Mouse (Mus musculus) gastrocnemius, adult 8-10 months (tissue): ENCODE measurements around the gene Akr1a1. TPM values are rescaled to one million over a fixed set of nuclear protein-coding genes. Genes with fewer than 3 reads are reported as not detected.

Experiments
- DNase-seq, 2 experiments: peaks; one replicate each; pipeline ENCODE4 v3.0.0; 2022; ENCODE audit warnings: low spot score in 2 of 2
- total RNA-seq, 4 experiments: library from RNA; stranded (reverse); gene quantifications; 2 replicates each; pipeline ENCODE4 v1.2.4; 2022

The Akr1a1 gene
- total RNA-seq, 4 experiments from 2014 or later = 187 to 206 (median 199) TPM

GRCm38 (mm10) chr4:116659474-116659873, 8.0 kb upstream of the Akr1a1 start:
- no peak for DNase-seq

- DNase-seq = no peak
Observed at GRCm38 (mm10) chr4:116657971-116658370, 6.5 kb upstream of the Akr1a1 start.

GRCm38 (mm10) chr4:116655658-116656057, 4.2 kb upstream of the Akr1a1 start:
- no peak for DNase-seq

GRCm38 (mm10) chr4:116655100-116655499, 3.6 kb upstream of the Akr1a1 start:
- DNase-seq = no peak

GRCm38 (mm10) chr4:116653228-116653627, 1.7 kb upstream of the Akr1a1 start:
- DNase-seq = no peak

- DNase-seq = no peak
Observed at GRCm38 (mm10) chr4:116651797-116652135, 286 bp upstream of the Akr1a1 start.

GRCm38 (mm10) chr4:116650365-116650764, 1.1 kb downstream of the Akr1a1 start:
- no peak for DNase-seq

GRCm38 (mm10) chr4:116649411-116649810, 2.1 kb downstream of the Akr1a1 start:
- no peak for DNase-seq

GRCm38 (mm10) chr4:116645624-116646023, 5.9 kb downstream of the Akr1a1 start:
- no peak for DNase-seq

GRCm38 (mm10) chr4:116644326-116644725, 7.2 kb downstream of the Akr1a1 start:
- no peak for DNase-seq

GRCm38 (mm10) chr4:116642071-116642470, 9.4 kb downstream of the Akr1a1 start:
- no peak for DNase-seq

- DNase-seq = no peak
Observed at GRCm38 (mm10) chr4:116638821-116639220, 12.7 kb downstream of the Akr1a1 start.

GRCm38 (mm10) chr4:116635197-116635596, 16.3 kb downstream of the Akr1a1 start:
- no peak for DNase-seq

GRCm38 (mm10) chr4:116627722-116628662, 23.5 kb downstream of the Akr1a1 start, which contains the start of gene Nasp:
Gene Nasp (minus strand): TSS chr4:116627941.
- peak; percentile 70 to 75 for DNase-seq

GRCm38 (mm10) chr4:116627359-116627716, 24.1 kb downstream of the Akr1a1 start:
- DNase-seq = peak; percentile 88 to 92

- peak; percentile 36 to 53 for DNase-seq
Observed at GRCm38 (mm10) chr4:116626658-116627358, 24.7 kb downstream of the Akr1a1 start.

GRCm38 (mm10) chr4:116624831-116625230, 26.6 kb downstream of the Akr1a1 start:
- DNase-seq = no peak

GRCm38 (mm10) chr4:116615237-116615636, 36.2 kb downstream of the Akr1a1 start:
- DNase-seq = no peak

- no peak for DNase-seq
Observed at GRCm38 (mm10) chr4:116612621-116613020, 38.9 kb downstream of the Akr1a1 start.

- peak; percentile 74 to 81 for DNase-seq
Observed at GRCm38 (mm10) chr4:116596978-116597881, 54.2 kb downstream of the Akr1a1 start.

- no peak for DNase-seq
Observed at GRCm38 (mm10) chr4:116596379-116596778, 55.1 kb downstream of the Akr1a1 start, which contains the start of gene Ccdc17. Gene Ccdc17 (plus strand): TSS chr4:116596654.
